Mouse (Mus musculus) brain, embryonic 14.5 days (tissue): ENCODE data around the gene Mtmr11.

ENCODE experiments used
- CTCF ChIP-seq: fragments of 200-500 bp; IDR thresholded peaks from 2 replicates; pipeline ENCODE4 v1.5.1; 2012; ENCODE audit warnings: inconsistent platforms, mild to moderate bottlenecking, moderate library complexity, borderline replicate concordance; ENCODE audit not compliant: insufficient read depth, insufficient read length; ENCODE audit errors: extremely low read depth
- POLR2A ChIP-seq: fragments of 200-500 bp; IDR thresholded peaks from 2 replicates; pipeline ENCODE4 v1.6.1; 2012; ENCODE audit warnings: mild to moderate bottlenecking, inconsistent platforms, borderline replicate concordance; ENCODE audit not compliant: poor library complexity, insufficient read depth, insufficient read length, severe bottlenecking; ENCODE audit errors: extremely low read depth

DNA sequence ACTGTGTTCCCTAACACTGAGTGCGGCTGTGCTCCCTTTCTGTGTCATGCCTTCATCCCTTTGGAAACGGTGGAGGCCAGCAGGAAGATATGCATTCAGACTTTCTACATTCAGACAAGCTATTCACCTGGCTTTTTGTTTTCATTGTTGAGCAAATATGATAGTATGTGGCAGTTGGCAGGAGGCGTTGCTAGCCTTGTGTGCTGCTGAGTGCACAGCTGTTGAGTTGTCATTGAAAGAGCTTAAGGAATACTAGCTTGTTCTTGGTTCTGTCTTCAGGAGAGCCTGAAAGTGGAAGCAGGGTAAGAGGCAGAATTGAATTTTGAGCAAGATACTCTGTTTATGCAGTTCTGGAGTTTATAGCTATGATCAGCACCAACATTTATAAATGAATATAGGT is 29.3 kb upstream of the Mtmr11 start:
- TF ChIP-seq CTCF (no peak), POLR2A (no peak)
